Mouse (Mus musculus) intestine, postnatal 0 days (tissue): ENCODE results near the gene Cdca3. TPM values are rescaled to one million over a fixed set of nuclear protein-coding genes. Genes with fewer than 3 reads are reported as not detected.

Experiments used
- ATAC-seq: fragments of 200-750 bp; cut with Nextera tagmentation; 2 replicates; pipeline ENCODE4 v1.8.0; 2017; ENCODE audit warnings: mild to moderate bottlenecking, moderate TSS enrichment, moderate library complexity
- H3K27ac ChIP-seq: fragments of 300-500 bp; sonication (generic); 2 replicates; pipeline ENCODE4 v1.5.1; 2014; ENCODE audit warnings: mild to moderate bottlenecking, low read depth, low read length, moderate library complexity
- H3K27me3 ChIP-seq: fragments of 300-500 bp; sonication (generic); replicated peaks from 2 replicates; pipeline ENCODE4 v1.6.1; 2014; ENCODE audit warnings: low read length, mixed read lengths; ENCODE audit not compliant: control insufficient read depth, insufficient read depth
- H3K36me3 ChIP-seq: fragments of 300-500 bp; sonication (generic); 2 replicates; pipeline ENCODE4 v1.6.1; 2014; ENCODE audit warnings: mild to moderate bottlenecking, moderate library complexity; ENCODE audit not compliant: control insufficient read depth, insufficient read depth
- H3K4me1 ChIP-seq: fragments of 300-500 bp; sonication (generic); replicated peaks from 2 replicates; pipeline ENCODE4 v1.6.1; 2014; ENCODE audit warnings: antibody characterized with exemption, low read length, mixed read lengths; ENCODE audit not compliant: control insufficient read depth, insufficient read depth
- H3K4me2 ChIP-seq: fragments of 300-500 bp; sonication (generic); replicated peaks from 2 replicates; pipeline ENCODE4 v1.6.1; 2014; ENCODE audit warnings: low read depth, mild to moderate bottlenecking, moderate library complexity
- H3K4me3 ChIP-seq: fragments of 300-500 bp; sonication (generic); 2 replicates; pipeline ENCODE4 v1.5.1; 2014; ENCODE audit warnings: low read depth, low read length
- H3K9ac ChIP-seq: fragments of 300-500 bp; sonication (generic); 2 replicates; pipeline ENCODE4 v1.6.1; 2014; ENCODE audit warnings: mild to moderate bottlenecking, low read depth, low read length
- H3K9me3 ChIP-seq: fragments of 300-500 bp; sonication (generic); 2 replicates; pipeline ENCODE4 v1.6.1; 2016; ENCODE audit warnings: mixed run types; ENCODE audit not compliant: control insufficient read depth
- CTCF ChIP-seq: sonication (generic); IDR thresholded peaks from 2 replicates; pipeline ENCODE4 v1.5.1; 2016; ENCODE audit warnings: low read depth, mild to moderate bottlenecking, control low read depth, antibody characterized with exemption, moderate library complexity
- WGBS: fragments of 180-500 bp; shearing (Covaris S2); extraction: QIAGEN DNeasy Blood & Tissue Kit; methylation state at CpG from one replicate; pipeline ENCODE4 v1.1.7; 2014; 5-methylcytosine and 5-hydroxymethylcytosine counted together
- polyA plus RNA-seq: library from polyadenylated mRNA; unstranded; fragments of >200 nt; fragmentation: Nextera tagmentation; extraction: Ambion mirVana; gene quantifications from 2 replicates; pipeline ENCODE4 v1.2.1, GENCODE M21; 2015

Cdca3 gene
- polyA plus RNA-seq, 1 experiment from 2014 or later: 57.4 TPM

DNA sequence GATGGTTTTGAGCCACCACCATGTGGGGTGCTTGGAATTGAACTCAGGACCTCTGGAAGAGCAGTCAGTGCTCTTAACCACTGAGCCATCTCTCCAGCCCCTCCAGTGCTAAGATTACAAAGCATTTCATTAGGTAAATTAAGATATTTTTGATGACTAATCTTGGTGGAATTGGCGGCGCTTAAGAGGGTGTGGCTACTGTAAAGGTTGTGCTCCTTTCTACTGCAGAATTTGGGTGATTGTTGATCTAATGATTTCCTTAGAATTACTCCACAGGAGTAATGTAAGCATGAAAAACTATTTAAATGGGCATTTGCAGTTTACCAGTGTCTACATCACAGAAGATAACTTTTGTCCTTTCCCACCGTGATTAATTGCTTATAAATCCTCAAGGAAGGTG is 25.0 kb upstream of the Cdca3 start:
- 74% methylated on average over 3 of the region's 3 CpGs for WGBS
- H3K27ac ChIP-seq: no peak overlapping the region

DNA sequence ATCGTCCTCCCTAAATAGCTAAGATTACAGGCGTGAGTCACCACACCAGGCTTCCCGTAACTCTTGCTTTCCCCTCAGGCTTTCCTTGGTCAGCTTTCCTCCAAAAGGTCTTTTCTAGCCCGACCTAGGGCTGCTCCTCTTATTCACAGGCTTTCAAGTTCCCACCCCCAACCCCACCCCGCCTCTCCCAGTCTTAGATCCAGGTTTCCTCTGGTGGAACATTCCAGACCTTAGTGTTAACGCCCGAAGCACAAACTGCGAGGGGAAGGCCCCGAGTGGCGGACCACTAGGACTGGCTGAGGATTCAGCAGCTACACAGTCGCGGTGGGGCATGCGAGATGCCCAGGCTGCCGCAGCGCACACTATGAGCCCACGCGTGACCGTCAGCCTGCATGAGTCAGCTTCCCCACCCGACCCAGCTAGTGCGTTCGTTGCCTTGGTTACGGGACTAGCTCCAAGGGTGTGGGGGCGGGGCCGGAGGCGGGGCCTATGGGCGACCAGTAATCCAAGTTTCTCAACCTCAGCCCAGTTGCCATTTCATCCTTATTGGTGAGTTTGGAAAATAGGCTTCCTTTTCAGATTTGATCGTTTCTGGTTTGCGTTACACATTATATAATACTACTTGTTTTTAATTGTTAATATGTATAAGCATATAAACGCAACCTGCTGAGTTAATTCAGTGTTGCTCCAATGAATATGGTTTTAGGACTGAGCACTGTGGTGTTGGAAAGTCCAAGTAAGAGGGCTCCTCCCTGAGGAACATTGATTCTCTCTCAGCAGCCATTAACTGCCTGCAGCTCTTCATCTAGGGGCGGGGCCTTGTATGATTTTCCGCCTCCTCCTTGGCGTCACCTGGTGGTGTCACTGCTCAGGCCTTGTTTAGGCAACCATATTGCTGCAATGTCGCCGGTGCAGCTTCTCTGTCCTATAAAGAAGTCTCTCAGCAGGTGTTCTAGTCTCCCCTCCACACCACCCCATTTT is 23.7 kb upstream of the Cdca3 start:
- peak; percentile 71 for ATAC-seq
- Histone ChIP-seq H3K4me3 (peak overlapping the region; percentile 45), H3K27me3 (no peaks in the 10 kb centered on the region), H3K4me1 (peaks cover 9% of the 10 kb centered on the region; the same call in 1 of the 2 replicates), H3K9ac (0 out of 2 replicates have a peak overlapping the region, but pooled peaks have one; percentile 38), H3K36me3 (0 out of 2 replicates have a peak, but pooled peaks cover 9% of the 10 kb centered on the region), H3K27ac (peak overlapping the region; percentile 83), H3K9me3 (no peaks in the 10 kb centered on the region), H3K4me2 (peak overlapping the region; percentile 78)
- TF ChIP-seq CTCF: peak; percentile 70
- WGBS: 1% methylated on average over 34 of the region's 34 CpGs

More for the DNA sequence above, 25.0 kb upstream of the Cdca3 start:
- Histone ChIP-seq H3K27me3 (no peaks in the 10 kb centered on the region), H3K9me3 (no peaks in the 10 kb centered on the region), H3K4me2 (no peak overlapping the region), H3K4me3 (no peak overlapping the region), H3K9ac (no peak overlapping the region), H3K4me1 (peaks cover 4% of the 10 kb centered on the region; the same call in 1 of the 2 replicates), H3K36me3 (no peaks in the 10 kb centered on the region)
- no peak for TF ChIP-seq CTCF
- no peak for ATAC-seq

- peak overlapping the region; percentile 23; the same call in 1 of the 2 replicates for H3K9ac ChIP-seq
- TF ChIP-seq CTCF: no peak
Measured at GRCm38 (mm10) chr6:124806446-124807140, 22.8 kb upstream of the Cdca3 start.

GRCm38 (mm10) chr6:124807366-124807765 is 22.0 kb upstream of the Cdca3 start:
- H3K27ac ChIP-seq: 0 out of 2 replicates have a peak overlapping the region, but pooled peaks have one; percentile 41
- TF ChIP-seq CTCF: no peak
- no peaks in the 10 kb centered on the region for H3K27me3 ChIP-seq
- ATAC-seq: no peak
- WGBS: 83% methylated on average over 4 of the region's 4 CpGs
- H3K36me3 ChIP-seq: peaks cover 26% of the 10 kb centered on the region; the same call in 1 of the 2 replicates
- H3K9ac ChIP-seq: no peak overlapping the region
- no peak overlapping the region for H3K4me3 ChIP-seq
- peaks cover 9% of the 10 kb centered on the region; the same call in 1 of the 2 replicates for H3K4me1 ChIP-seq
- no peak overlapping the region for H3K4me2 ChIP-seq
- no peaks in the 10 kb centered on the region for H3K9me3 ChIP-seq

More at GRCm38 (mm10) chr6:124806446-124807140, 22.8 kb upstream of the Cdca3 start:
- no peak for ATAC-seq
- H3K4me3 ChIP-seq: 0 out of 2 replicates have a peak overlapping the region, but pooled peaks have one; percentile 45
- peak overlapping the region; percentile 78 for H3K4me2 ChIP-seq
- peaks cover 9% of the 10 kb centered on the region; the same call in 1 of the 2 replicates for H3K4me1 ChIP-seq
- peak overlapping the region; percentile 83 for H3K27ac ChIP-seq
- H3K27me3 ChIP-seq: no peaks in the 10 kb centered on the region
- H3K9me3 ChIP-seq: no peaks in the 10 kb centered on the region
- H3K36me3 ChIP-seq: peaks cover 19% of the 10 kb centered on the region; the same call in 1 of the 2 replicates
- WGBS: 74% methylated on average over 7 of the region's 7 CpGs

DNA sequence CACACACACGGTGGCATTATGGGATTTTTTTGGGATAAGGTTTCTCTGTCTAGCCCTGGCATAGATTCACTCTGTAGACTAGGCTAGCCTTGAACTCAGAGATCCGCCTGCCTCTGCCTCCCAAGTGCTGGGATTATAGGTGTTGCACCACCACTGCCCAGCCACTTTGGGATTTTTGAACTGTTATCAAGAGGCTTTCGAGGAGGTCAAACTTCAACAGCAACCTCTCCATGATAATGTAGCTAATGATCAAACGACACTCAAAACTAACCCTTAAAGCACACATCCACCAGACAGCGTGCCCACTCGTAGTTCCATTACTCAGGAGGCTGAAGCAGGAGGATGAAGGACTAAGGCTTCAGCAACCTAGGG is 21.4 kb upstream of the Cdca3 start:
- ATAC-seq: peak; percentile 2
- H3K9ac ChIP-seq: no peak overlapping the region
- peak overlapping the region; percentile 95 for H3K27ac ChIP-seq
- TF ChIP-seq CTCF: no peak
- no peaks in the 10 kb centered on the region for H3K9me3 ChIP-seq
- peaks cover 26% of the 10 kb centered on the region; the same call in 1 of the 2 replicates for H3K36me3 ChIP-seq
- peaks cover 14% of the 10 kb centered on the region; the same call in 1 of the 2 replicates for H3K4me1 ChIP-seq
- no peaks in the 10 kb centered on the region for H3K27me3 ChIP-seq
- peak overlapping the region; percentile 64 for H3K4me3 ChIP-seq
- H3K4me2 ChIP-seq: peak overlapping the region; percentile 95
- WGBS: 41% methylated on average over 6 of the region's 6 CpGs
